In genomic region chr1:144018417-144018958, GRCm38 (mm10) we compare ENCODE assay signal across 9 mouse cellular contexts. TPM values are rescaled to one million over a fixed set of nuclear protein-coding genes. Genes with fewer than 3 reads are reported as not detected.
DNase-seq lines count a peak whose midpoint lies in the region; ATAC-seq lines count a peak whose summit lies in the region.
"Had no signal": no experiment of that assay in that cellular context is flagged by ENCODE, and none has a peak within 500 bp of the region (broad histone marks: within the 10 kb centered on the region; RNA-seq: fewer than 3 reads in every experiment).

No protein-coding gene starts in this region.

- no peak overlapping the region for H3K4me2 ChIP-seq in hindbrain, embryonic 11.5 days (replicated peaks; ENCODE audit: low read depth, low read length)
- H3K4me2 ChIP-seq: hindbrain, embryonic 12.5 days had no signal

- DNase-seq in cerebellum, adult 18-20 months: peak; percentile 11 to 21
- no peak for DNase-seq in cerebellum, adult 11 months
- DNase-seq in ovary, postnatal 14 days (ENCODE audit: low spot score): peak; percentile 31
- DNase-seq in ovary, adult 18-20 months (ENCODE audit: low spot score): no peak
- peak; percentile 70 for DNase-seq in kidney, adult 11 months
- no peak for DNase-seq in embryo, embryonic 10 days (ENCODE audit: low spot score)
- no peak for DNase-seq in hindbrain, embryonic 11.5 days (ENCODE audit: low spot score)

- H3K4me1 ChIP-seq in hindbrain, embryonic 11.5 days (replicated peaks; ENCODE audit: control insufficient read depth, insufficient read depth, low read length): no peaks in the 10 kb centered on the region
- H3K4me1 ChIP-seq: hindbrain, embryonic 12.5 days had no signal

- H3K9ac ChIP-seq in hindbrain, embryonic 11.5 days (ENCODE audit: low read depth, low read length): no peak overlapping the region
- H3K9ac ChIP-seq: hindbrain, embryonic 12.5 days had no signal

- H3K9me3 ChIP-seq in hindbrain, embryonic 11.5 days (ENCODE audit: control insufficient read depth, low read length): no peaks in the 10 kb centered on the region
- H3K9me3 ChIP-seq: hindbrain, embryonic 12.5 days had no signal

- H3K36me3 ChIP-seq in hindbrain, embryonic 11.5 days (ENCODE audit: control insufficient read depth, insufficient read depth, low read length): no peaks in the 10 kb centered on the region
- H3K36me3 ChIP-seq: hindbrain, embryonic 12.5 days had no signal

- H3K27ac ChIP-seq in hindbrain, embryonic 11.5 days (ENCODE audit: low read depth, low read length): no peak overlapping the region
- H3K27ac ChIP-seq: hindbrain, embryonic 12.5 days had no signal

- H3K27me3 ChIP-seq in hindbrain, embryonic 11.5 days (ENCODE audit: control insufficient read depth, insufficient read depth, low read length): no peaks in the 10 kb centered on the region
- H3K27me3 ChIP-seq: hindbrain, embryonic 12.5 days had no signal

- ATAC-seq in megakaryocyte progenitor cell, adult 5-6 weeks (replicated peaks; ENCODE audit: poor library complexity): peak; percentile 58
- no peak for ATAC-seq in hindbrain, embryonic 11.5 days (ENCODE audit: low FRiP score)

- no peak overlapping the region for H3K4me3 ChIP-seq in hindbrain, embryonic 11.5 days (ENCODE audit: low read depth, low read length)
- H3K4me3 ChIP-seq: hindbrain, embryonic 12.5 days had no signal

- 70% methylated on average over 7 of the region's 7 CpGs for WGBS in hindbrain, embryonic 11.5 days

RNA-seq across cellular contexts. Expression of gene Rgs2, which starts 14.5 kb away (rescaled TPM):
- 137 and 196 TPM in 2 replicates for total RNA-seq in megakaryocyte progenitor cell, adult 5-6 weeks (2015)
- total RNA-seq in megakaryocyte progenitor cell, adult 5-6 weeks (2017): 73.7 and 95.2 TPM in 2 replicates
- polyA plus RNA-seq in hindbrain, embryonic 11.5 days (2014; fragmentation: Nextera tagmentation; extraction: Ambion mirVana): 76.8 and 78.2 TPM in 2 replicates

Comparison
In these comparisons a context has a peak if more than half of its experiments do, and no peak if none do; other contexts are left out.
1. DNase-seq: peak in cerebellum, adult 18-20 months (2 of 2), ovary, postnatal 14 days (single experiment) and kidney, adult 11 months (single experiment); none in cerebellum, adult 11 months (single experiment), ovary, adult 18-20 months (single experiment), embryo, embryonic 10 days (single experiment) and hindbrain, embryonic 11.5 days (single experiment).